Mouse (Mus musculus): ENCODE results near the gene Npr2.
"Not testable (repeated sequence)": the region's sequence is repeated elsewhere in the genome, so short reads cannot be mapped to it uniquely, and the experiment has no call there.

Npr2 gene

DNA sequence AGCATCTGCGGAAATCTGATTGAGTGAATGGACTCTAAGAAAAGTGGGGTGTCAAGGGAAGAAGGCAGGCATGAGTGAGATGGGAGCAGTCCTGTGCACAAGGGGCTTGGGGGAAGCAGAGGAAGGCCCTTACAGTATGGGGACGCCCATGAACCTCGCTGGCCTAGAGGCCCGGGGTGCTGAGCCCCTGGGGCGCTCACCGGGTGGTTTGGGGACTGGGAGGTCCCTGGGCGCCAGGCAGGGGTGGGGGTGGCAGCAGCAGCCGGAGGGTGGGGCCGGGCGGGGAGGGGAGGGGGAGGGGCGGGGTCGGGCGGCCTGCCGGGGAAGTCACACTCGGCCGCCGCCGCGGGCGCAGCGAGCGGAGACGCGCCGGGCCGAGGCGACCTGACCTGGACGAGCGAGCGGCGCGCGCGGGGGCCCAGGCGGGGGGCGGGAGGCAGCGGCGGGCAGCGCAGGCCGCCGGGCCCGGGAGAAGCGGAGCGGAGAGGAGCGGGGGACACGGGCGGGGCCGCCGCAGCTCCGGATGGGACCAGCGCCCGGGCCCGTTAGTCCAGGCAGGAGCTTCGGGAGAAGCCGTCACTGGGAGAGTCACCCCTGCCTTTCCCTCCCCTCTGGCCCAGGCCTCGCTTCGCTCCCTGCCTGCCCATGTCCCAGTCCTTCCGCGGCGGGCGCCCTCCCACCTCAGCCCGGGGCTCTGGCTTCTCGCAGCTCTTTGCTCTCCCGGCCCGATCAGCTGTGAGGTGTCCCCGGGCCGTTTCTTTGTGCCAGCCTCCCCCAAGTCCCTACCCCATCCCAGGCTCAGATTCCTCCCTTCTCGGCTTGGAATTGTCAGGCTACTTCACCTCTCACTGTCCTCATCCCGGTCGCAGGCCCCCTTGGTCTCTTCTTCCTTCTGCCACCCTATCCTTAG is at the start of gene Npr2:
Gene Npr2, plus strand, starts transcription at position 890 of the 910 bp plus-strand sequence.
- DNase-seq = peak; percentile 49 to 73

DNA sequence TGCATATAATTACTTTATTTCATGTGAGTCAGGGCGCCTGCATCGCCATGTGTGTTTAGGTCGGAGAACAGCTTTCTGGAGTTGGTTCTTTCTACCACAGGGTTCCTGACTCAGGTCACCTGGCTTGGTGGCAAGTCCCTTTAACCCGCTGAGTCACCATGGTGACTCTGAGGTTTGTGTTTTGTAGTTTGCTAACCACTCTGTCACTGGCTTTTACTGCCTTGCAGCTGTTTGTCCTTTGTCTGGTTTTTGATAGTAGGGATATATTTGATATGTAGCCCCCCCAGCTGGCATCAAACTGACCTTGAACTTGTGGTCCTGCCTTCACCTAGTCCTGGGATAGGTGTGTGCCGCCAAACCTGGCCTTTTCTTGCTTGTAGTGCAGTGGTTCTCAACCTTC is 49.5 kb upstream of the Npr2 start:
- DNase-seq = no peak

DNA sequence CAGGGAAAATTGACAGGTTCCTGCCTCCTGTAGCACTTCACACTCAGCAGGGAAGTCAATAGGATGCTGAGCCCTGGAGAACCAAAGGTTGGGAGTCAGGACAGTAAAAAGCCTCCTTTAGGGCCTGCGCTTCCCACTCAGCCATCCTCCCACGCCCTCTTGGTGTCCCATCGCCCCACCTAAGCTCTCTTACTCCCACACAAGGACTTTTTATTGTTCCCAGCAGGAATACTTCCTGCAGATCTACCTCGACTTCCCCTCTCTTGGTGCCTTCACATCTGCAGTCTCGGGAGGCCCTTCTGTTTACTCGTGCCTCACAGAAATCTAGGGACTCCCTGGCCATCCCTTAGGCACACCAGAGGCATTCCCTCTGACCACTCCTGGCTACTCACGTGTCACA is 48.3 kb upstream of the Npr2 start:
- DNase-seq = peak in 1 of 2 experiments; percentile 33

DNA sequence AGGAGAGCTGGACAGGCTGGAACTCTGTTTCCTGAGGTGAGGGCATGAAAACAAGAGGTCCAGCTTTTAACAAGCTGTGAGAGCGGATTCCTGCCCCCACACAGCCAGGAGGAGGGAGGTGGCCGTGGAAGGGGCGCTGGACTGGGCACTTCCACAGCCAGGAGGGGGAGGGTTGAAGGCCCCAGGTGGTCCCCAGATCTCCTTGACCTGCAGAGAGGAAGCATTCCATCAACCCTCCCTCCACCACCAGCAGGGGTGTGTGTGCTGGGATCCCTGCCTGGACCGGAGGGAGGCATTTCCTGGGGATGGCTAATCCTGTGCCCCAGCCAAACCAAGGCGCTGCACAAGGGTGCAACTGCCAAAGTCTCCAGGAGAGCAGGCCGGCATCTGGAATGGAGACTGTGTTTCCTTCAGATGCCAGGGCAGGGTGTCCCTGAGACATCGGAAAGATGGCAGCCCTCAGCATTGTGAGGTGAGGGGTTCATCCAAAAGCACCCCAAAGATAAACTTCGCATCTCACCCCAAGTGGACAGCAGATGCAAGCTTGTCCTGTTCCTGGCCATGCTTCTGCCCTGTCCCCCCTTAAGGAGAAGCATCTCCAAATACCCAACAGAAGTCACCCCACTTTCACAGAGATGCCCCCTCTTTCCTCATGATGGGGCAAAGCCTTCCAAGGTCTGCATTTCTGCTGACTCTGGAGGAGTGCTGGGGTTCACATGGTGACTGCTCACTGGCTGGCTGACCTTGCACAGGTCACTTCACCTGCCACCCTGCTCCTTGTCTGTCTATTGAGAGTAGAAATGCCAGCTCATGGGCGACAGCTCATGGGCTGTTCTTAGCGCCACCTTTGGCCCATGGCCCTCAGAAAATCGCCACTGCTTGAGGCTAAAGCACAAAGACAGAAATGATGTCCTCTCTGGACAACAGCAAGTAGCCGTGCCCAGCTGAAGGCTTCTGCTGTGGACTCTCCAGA is 47.0 kb upstream of the Npr2 start, which contains the start of gene Msmp:
Gene Msmp, minus strand, starts transcription at position 51 of the 973 bp plus-strand sequence.
- DNase-seq = peak; percentile 56 to 81

- DNase-seq = no peak
These were observed 46.1 kb upstream of the Npr2 start for GRCm38 (mm10) chr4:43585682-43586081.

GRCm38 (mm10) chr4:43586411-43586810 is 45.3 kb upstream of the Npr2 start:
- peak; percentile 81 to 91 for DNase-seq

DNA sequence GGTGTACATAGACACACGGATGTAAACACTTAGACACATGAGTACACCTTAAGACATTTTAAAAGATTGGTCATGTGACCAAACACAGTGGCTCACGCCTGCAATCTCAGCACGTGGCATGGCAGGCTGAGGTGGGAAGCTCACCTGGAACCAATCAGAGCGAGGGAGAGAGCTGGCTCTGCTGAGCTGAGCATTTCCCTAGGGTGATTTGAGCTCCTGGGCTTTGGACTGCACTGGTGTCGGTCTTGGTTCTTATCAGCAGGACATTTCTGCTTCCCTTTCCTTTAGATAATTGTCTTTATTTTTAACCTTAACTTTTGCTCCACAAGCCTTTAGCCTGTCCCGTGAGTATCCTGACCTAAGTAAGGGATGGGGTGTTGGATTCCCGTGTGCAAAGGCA is 44.1 kb upstream of the Npr2 start:
- peak in 1 of 2 experiments; percentile 71 for DNase-seq

GRCm38 (mm10) chr4:43591543-43591942 is 40.2 kb upstream of the Npr2 start:
- DNase-seq = peak in 1 of 2 experiments; percentile 49

GRCm38 (mm10) chr4:43591961-43592360 is 39.8 kb upstream of the Npr2 start:
- DNase-seq = no peak

- DNase-seq = peak in 1 of 2 experiments; percentile 29
These were observed 38.3 kb upstream of the Npr2 start for GRCm38 (mm10) chr4:43593453-43593852.

GRCm38 (mm10) chr4:43596597-43596996 is 35.1 kb upstream of the Npr2 start:
- DNase-seq = not testable (repeated sequence)

DNA sequence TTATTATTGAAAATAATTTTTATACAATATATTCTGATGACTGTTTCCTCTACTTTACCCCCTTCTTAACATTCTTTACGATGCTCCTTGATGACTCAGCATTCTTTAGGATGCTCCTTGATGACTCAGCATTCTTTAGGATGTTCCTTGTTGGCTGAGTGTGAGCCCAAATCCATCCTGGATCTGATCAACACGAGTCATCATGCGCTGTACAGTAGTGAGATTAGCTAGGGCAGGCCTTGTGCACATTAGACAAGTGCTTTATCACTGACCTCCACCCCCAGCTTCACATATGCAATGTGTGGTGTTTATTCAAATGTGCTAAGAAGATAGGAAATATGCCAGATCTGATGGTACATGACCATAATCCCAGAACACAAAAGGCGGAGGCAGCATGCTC is 33.5 kb upstream of the Npr2 start:
- no peak for DNase-seq

DNA sequence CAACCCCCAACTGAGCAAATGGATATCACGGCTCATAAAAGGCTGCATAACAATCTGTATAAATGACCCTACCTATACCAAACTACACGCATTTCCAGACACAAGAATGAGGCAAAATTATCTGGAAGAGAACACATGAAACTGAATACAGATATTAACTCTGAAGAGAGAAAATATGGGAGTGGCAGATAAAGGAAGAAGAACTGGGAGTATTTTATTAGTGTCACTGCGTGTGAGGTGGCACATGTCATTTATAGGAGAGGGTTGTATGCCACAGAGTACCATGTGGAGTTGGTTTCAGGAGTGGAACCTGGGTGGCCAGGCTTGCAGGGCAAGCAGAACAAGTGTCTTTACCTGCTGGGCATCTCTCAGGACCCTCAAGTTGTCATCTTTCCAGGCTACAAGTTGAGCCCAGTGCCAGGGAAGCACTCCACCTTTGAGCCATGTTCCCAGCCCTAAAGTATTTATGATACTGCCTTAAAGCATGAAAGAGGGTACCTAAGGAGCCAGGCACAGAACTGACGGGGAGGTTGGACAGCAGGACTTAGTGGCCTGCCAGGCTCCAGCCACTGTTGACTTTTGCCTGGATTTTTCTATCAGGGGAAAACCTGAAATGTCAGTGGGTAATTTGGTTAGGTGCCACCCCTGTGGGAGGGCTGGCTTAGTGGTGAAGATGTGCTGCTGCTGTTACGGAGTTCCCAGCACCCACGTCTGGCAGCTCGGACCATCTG is 32.9 kb upstream of the Npr2 start:
- DNase-seq = no peak

- no peak for DNase-seq
These were observed 31.4 kb upstream of the Npr2 start for GRCm38 (mm10) chr4:43600195-43600934.

DNA sequence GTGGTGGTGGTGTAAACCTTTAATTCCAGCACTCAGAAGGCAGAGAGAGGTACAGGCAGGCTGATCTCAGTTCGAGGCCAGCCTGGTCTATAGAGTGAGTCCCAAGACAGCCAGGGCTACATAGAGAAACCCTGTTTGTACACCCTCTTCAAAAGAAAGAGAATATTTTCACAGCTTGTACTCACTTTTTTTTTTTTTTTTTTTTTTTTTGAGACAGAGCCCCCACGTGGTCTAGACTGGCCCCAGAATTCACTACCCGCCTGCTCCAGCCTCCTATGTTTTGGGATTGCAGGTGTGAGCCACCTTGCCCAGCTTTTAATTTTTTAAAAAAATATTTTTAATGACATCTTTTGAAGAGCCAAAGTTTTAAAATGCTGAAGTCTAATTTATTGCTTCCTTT is 27.6 kb upstream of the Npr2 start:
- DNase-seq = no peak

DNA sequence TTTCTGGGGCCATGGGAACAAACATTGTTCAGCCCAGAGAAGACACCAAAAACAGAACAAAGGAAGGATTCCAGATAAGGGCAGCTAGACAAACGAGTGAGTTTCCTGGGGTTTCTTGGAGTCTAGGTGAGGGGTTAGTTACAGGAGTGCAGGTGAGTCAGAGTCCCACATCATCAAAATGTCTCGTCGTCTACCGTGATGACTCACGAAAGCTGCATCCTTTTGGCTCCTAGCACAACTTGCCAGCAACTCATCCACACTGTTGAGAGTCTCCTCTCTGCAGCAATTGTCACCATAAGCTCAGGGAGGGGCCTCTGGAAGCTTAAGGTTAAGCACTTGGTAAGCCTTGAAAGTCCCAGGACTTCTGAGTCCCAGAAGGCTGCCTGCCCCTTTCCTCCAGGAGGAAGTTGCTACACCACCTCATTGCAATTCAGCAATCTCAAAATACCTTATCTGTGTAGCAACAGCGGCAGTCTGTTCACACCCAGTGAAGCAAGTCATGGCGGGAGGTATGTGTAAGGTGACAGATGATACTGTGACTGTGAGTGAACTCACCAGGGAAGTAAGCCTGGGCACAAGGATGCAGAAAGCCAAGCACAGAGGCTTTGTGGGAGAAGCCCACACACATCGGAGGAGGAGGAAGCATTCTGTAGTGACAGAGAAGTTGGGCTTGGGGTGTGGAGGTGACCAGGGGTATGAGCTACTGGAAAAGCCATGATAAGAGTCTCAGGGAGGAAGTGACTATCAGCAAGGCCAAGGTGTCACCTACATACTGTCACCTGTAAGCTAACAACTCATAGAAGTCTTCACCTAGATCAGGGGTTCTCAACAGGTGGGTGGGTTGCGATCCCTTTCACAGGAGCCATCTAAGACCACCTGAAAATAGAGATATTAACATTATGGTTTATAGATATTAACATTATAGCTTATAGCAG is 26.7 kb upstream of the Npr2 start:
- no peak for DNase-seq

- DNase-seq = no peak
These were observed 19.2 kb upstream of the Npr2 start for GRCm38 (mm10) chr4:43612534-43612933.

DNA sequence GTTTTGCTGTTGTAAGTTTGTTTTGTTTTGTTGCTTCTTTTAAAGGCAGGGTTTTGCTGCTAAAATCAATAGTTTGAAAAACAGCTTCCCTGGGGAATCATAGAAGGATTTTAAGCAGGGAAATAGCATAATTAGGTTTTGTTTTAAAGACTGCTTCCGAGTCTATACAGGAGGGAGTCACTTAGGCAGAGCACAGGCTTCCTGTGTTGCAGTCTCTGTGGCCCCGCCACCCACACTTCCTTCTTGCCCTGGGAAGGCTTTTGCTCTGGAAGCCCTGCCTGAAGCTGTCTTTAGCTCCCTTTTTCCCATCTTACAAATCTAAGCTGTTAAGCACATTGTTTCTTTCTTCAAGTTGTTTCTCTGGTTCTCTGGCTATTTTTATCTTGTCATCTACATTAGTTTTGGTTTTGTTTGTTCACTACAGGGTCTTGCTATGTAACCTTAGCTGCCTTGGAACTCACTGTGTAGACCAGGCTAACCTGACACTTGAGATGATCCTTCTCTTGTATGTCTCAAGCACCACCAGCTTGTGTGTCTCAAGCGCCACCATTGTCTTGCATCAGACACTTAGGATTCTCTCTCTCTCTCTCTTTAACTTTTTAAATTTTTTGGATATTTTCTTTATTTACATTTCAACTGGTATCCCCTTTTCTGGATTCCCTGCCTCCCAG is 18.5 kb upstream of the Npr2 start:
- peak in 1 of 2 experiments; percentile 15 for DNase-seq

- DNase-seq = no peak
These were observed 11.5 kb upstream of the Npr2 start for GRCm38 (mm10) chr4:43620146-43620778.

Measured in kidney, postnatal 25 days (tissue).